Mouse (Mus musculus): Measurements from ENCODE around the gene Aptx.

The Aptx gene

DNA sequence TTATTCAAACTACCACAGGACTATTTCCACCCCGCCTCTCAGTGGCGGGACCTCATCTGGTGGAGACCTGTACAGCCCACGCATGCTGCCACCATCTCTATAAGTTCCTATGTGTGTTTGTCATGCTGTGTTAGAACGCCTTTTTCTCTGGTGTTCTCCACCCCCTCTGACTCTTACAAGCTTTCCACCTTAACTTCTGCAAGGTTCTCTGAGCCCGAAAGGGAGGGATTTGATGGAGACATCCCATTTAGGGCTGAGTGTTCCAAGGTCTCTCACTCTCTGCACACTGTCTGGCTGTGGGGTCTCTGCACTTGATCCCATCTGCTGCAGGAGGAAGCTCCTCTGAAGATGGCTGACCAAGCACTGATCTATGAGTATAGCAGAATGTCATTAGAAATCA lies 29.5 kb downstream of the Aptx start:
- DNase-seq (ENCODE audit: low spot score in 2 of 2) = no peak

GRCm38 (mm10) chr4:40666237-40667012 lies 36.6 kb downstream of the Aptx start:
- DNase-seq (ENCODE audit: low spot score in 2 of 2) = no peak

DNA sequence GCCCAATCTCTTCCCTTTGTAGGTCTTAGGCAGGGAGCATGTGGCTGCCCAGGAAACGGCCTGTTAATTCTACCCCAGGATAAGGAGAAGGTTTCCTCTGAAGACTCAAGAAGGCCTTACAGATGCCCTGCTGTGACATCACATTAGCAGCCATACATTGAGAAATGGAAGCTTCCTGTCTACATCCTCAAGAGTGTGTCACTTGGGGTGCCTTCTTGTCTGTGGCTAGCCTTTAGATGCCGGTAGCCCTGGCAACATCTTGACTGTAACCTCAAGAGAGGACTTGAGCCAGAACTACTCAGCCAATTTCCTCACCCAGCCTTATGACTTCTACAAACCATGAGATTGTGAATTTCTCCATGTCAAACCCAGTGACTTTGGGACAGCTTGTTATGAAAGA lies 51.9 kb downstream of the Aptx start:
- no peak for DNase-seq (ENCODE audit: low spot score in 2 of 2)

DNA sequence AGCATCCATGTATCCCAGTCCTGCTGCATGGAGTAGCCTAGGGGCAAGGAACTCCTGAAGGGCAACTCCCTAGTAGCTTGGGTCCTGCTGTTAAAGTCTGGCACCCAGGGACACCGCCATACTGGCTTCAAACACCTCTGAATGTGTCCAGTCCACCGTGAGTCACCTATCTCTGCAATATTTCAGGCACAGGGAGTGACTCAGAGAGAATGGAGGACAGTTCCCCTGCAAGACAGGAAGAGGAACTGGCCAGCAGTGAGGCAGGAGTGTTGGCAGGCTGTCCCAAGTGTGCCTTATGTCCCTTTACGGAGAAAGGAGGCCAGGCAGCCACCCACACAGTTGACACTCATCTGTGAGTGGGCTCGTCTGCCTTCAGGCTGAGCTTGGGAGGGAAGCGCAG lies 53.9 kb downstream of the Aptx start:
- DNase-seq (ENCODE audit: low spot score in 2 of 2) = no peak

DNA sequence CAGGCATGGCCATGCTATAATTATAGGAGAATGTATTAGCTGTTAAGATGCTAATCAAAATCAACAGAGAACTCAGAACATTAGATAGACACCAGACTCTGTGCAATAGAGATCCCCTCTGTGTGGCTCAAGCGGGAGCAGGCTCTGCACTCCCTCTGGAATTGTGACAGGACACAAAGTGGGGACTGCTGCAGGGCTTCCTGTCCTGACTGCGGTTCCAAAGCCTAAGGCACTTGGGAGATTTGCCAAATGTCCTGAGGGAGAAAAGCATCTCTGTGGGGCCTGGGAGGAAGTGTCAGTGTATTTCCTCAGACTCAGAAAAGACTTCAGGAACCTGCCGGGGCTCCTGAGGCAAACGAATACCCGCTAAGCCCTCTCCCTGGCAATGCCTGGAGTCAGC lies 59.4 kb downstream of the Aptx start:
- no peak for DNase-seq (ENCODE audit: low spot score in 2 of 2)

DNA sequence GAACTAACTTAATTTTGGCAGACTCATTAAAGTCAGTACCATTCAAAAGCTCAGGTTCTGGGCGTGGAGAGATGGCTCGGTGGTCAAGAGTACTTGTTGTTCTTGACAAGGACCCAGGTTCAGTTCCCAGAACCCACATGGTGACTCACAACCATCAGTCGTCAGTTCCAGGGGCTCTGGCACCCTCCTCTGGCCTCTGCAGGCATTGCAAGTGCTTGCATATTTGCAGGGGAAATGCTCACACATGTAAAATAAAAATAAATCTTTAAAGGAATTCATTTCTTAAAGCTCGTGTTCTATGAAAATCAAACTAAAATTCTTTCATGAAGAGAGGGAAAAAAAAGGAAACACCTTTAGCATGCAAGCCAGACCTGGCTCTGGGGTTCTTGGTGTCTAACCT lies 62.0 kb downstream of the Aptx start:
- DNase-seq (ENCODE audit: low spot score in 2 of 2) = no peak

Measured in frontal cortex, postnatal 25 days (tissue).